Mouse (Mus musculus) gastrocnemius, postnatal 36 days (tissue): ENCODE data around the gene Sptb. TPM values are rescaled to one million over a fixed set of nuclear protein-coding genes. Genes with fewer than 3 reads are reported as not detected.

Experiments
- DNase-seq, 2 experiments: peaks; one replicate each; pipeline ENCODE4 v3.0.0; 2022
- intact Hi-C: fragments of 180-260 bp; cut with DNase I; formaldehyde crosslinking; loops from one replicate; pipeline ENCODE4 v1.15.1; 2025
- total RNA-seq, 2 experiments: library from RNA; stranded (reverse); gene quantifications; 2 replicates each; pipeline ENCODE4 v1.2.3; 2021

Sptb gene
- total RNA-seq, 2 experiments from 2014 or later: 112 to 143 TPM

DNA sequence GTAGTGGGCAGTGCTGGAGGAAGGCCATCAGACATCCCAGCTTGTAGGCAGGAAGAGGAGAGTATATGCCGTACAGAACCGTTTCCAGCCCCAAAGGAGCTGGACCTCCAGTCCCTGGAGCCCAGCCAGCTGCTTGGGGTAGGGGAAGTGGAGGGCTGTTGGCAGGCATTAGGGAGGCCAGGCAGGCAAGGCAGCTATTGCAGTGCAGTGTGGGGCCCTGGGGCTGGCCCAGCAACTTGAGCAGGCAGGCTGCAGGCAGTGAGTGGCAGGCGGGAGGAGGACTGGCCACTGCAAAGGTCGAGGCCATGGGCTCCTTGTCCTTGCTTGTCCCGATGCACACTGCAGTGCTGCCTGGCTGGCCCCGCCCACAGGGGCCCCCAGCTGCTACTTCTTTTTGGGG lies 127.5 kb downstream of the Sptb start:
- DNase-seq: no peak
- intact Hi-C loops: no loop called here

GRCm38 (mm10) chr12:76582139-76582538 lies 128.2 kb downstream of the Sptb start:
- DNase-seq: no peak
- intact Hi-C loops: no loop called here

- intact Hi-C loops: no loop called here
- DNase-seq: no peak
Measured at GRCm38 (mm10) chr12:76579806-76580205, 130.5 kb downstream of the Sptb start.

DNA sequence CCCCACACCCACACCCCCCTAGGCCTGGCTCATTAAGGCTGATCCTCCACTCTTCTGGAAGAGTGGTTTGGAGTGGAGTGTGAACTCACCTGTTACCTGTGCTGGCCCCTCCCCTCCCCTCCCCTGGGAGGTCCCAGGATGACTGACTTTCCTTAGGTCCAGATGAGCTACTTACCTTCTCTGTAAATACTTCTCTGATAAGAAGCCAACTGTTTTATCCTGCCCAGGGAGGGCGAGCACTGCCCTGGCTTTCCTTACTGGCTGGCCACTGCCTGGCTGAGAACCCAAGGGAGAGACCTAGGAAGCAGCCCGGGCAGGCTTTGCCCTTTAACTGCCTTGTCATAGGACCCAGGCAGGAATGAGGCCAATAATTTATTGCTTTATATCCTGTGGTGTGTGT lies 131.9 kb downstream of the Sptb start:
- DNase-seq: no peak
- intact Hi-C loops: no loop called here

DNA sequence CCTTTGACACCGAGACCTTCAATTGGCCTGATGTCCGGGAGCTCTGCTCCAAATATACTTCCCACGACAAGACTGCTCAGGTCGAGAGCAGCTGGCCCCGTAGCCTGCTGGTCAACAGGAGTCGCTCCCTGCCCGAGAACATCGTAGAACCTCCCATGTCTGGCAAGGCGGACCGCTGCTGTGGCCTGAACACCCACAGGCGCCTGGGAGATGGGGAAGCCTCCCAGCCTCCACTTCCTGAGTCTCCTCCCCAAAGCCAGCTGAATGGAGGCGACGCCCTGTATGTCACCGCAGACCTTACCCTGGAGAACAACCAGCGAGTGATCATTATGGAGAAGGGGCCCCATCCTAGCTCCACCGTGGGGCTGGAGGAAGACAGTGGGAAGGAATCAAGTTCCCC lies 132.5 kb downstream of the Sptb start:
- DNase-seq: no peak
- intact Hi-C loops: no loop called here

GRCm38 (mm10) chr12:76576806-76577205 lies 133.5 kb downstream of the Sptb start:
- DNase-seq: no peak
- intact Hi-C loops: no loop called here

- intact Hi-C loops: no loop called here
- DNase-seq: no peak
Measured at GRCm38 (mm10) chr12:76576061-76576460, 134.3 kb downstream of the Sptb start.

DNA sequence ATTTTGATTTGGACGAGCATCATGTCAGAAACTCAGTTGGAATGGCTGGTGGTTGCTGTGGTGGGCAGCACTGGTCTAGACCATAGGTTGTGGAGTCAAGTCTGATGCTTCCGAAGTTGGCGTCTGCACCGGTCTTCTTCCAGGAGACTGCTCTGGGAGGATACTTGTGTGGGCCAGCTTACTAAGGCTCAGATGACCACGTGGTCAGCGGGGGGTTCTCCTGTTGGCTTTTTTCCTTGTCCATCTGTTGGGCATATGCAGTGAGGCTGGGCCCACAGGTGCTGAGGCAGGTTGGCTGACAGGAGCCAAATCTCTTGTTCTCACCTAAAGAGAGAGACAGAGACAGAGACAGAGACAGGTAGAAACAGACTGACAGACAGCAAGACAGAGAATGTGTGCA lies 135.5 kb downstream of the Sptb start:
- no peak for DNase-seq
- intact Hi-C loops: no loop called here

GRCm38 (mm10) chr12:76573381-76573780 lies 137.0 kb downstream of the Sptb start:
- no peak for DNase-seq
- intact Hi-C loops: no loop called here

GRCm38 (mm10) chr12:76572261-76573251 lies 137.8 kb downstream of the Sptb start:
- DNase-seq: no peak
- intact Hi-C loops: no loop called here

- DNase-seq: no peak
- intact Hi-C loops: no loop called here
Measured at GRCm38 (mm10) chr12:76571266-76571665, 139.1 kb downstream of the Sptb start.

DNA sequence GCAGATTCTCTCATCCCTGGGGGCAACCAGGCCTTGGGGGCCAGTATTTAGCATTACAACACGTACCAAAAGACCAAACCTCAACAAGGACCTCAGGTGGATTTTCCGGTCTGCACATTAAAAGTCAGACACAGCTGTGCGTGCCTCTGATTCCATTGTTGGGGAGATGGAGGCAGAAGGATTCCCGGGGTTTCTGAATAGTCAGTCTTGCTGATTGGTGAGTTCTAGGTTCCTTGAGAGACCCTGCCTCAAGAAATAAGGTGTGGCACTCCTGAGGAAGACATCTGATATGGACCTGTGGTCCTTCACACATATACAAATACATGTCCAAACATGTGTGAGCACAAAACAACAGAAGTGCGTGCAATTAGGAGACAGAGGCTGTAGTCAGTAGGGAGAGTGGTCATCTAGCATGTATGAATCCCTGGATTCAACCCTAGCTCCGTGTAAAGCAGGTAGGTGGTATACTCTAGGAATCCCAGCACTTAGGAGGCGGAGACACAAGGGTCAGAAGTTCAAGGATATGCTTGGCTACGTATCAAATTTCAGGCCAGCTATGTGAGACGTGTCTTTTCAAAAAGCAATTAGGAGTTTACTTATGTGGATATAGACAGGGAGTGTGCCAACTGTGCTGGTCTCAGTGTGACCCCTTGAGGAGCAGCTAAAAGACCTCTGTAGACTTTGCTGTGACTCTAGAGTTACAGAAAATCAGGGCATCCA lies 140.0 kb downstream of the Sptb start:
- DNase-seq: no peak
- intact Hi-C loops: no loop called here

GRCm38 (mm10) chr12:76566284-76566683 lies 144.1 kb downstream of the Sptb start:
- intact Hi-C loops: no loop called here
- DNase-seq: no peak

DNA sequence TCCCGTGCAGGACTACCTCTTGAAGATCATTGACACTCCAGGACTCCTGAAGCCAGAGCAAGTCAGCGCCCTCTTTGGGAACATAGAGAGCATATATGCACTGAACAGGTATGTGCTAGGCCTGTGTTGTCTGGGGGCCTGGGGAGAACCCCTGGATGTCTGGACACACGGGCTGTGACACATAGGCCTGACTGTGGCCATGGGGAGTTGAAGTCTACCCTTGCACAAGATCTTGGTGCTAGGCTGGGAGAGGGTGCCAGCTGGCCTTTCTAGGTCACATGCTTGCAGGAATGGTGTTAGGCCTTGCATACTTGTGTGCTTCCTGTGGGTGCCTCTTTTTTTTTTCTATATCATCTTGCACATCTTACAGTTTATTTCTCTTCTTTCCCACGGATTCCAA lies 148.2 kb downstream of the Sptb start:
- no peak for DNase-seq
- intact Hi-C loops: no loop called here

DNA sequence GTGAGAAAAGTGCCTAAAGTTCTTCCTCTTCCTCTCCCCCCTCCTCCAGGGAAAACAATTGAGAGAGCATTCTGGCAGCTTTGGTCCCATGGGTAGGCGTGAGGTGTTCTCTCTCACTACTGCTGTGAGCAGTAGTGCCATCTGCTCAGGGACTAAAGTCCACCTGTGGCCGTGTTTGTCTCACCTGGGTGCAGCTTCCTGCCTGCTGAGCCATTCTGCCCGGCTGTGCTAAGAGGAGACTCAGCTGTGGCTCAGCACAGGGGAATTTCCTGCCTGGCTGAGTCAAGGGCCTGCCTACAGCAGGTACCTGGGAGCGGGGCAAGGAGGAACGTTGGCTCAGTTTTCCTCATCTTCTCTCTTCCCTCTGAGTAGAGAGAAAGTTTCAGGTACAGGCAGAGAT lies 152.1 kb downstream of the Sptb start:
- intact Hi-C loops: no loop called here
- DNase-seq: peak in 1 of 2 experiments; percentile 1

- intact Hi-C loops: no loop called here
- DNase-seq: peak in 1 of 2 experiments; percentile 3
Measured at GRCm38 (mm10) chr12:76556745-76557389, 153.5 kb downstream of the Sptb start.

DNA sequence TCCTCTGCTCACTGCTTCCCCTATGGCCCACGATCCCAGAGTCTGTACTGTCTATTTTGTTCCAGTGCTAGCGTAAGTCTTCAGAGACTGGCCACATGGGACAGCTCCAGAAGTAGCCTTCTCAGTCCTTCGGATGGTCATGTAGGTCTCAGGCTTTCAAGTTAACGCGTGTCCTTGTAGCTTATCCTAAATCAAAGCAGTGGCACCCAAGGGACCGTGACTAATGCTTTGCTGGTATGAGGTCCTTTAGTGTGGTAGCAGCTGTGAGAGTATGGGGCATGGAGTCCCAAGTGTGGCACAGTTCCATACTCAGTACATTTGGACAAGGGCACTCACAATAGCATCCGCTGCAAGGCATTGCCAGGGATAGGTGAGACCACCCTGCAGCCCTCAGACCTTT lies 154.2 kb downstream of the Sptb start:
- DNase-seq: peak in 1 of 2 experiments; percentile 2
- intact Hi-C loops: no loop called here

DNA sequence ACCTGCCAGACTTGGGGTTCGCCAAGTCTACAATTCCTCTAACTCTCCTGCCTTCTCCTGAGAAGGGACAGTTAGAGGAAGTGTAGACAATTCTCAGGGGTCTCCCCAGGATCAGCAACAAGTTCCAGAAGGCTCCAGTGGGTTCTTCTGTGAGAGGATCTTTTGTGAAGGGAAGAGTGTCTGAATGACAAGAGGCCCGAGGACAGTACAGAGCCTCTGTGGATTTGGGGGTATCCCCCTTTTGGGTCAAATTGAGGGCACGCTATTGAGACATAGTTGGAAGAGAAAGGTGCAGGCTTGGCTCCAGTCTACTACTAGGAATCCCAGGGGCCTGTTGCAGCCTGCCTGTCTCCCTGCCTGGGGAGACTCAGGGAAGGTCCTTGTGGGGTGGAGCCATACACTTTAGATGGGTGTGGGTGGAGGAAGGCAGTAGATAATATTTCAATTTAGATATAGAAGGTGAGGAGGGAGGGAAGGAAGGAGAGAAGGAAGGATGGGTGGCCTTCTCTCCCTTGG lies 155.4 kb downstream of the Sptb start:
- intact Hi-C loops: no loop called here
- peak in 1 of 2 experiments; percentile 13 for DNase-seq

- intact Hi-C loops: no loop called here
- DNase-seq: peak in 1 of 2 experiments; percentile 13
Measured at GRCm38 (mm10) chr12:76554392-76554791, 156.0 kb downstream of the Sptb start.

GRCm38 (mm10) chr12:76553917-76554316 lies 156.4 kb downstream of the Sptb start:
- DNase-seq: peak; percentile 42 to 51

DNA sequence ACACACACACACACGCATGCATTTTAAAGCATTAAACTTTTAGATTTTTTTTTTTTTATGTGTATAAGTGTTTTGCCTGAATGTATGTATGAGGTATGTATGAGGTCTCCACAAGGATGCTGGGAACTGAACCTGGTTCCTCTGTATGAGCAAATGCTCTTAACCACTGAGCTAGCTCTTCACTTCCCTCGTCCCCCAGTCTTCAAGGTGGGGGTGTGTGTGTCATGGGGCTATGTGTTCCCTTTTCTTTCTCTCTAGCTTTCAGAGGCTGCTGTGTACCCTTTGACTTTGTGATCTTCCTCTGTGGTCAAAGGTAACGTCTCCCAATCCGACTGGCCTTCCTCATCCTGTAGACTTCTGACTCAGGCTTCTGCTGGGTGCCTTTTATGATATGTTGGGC lies 157.4 kb downstream of the Sptb start:
- intact Hi-C loops: no loop called here
- DNase-seq: peak in 1 of 2 experiments; percentile 10

More at GRCm38 (mm10) chr12:76553917-76554316, 156.4 kb downstream of the Sptb start:
- intact Hi-C loops: no loop called here
